Mouse (Mus musculus): ENCODE measurements at regions not wholly inside any gene's neighbourhood (a gene's known extent, or its start where the extent isn't known, plus 50 kb on each side); places are given as distances from the start of the nearest gene placed in this dataset.

- no peak for DNase-seq (ENCODE audit: low spot score in 2 of 2)
These were observed 441.9 kb downstream of the Tox3 start for GRCm38 (mm10) chr8:89906200-89906599.

GRCm38 (mm10) chr8:89905588-89905987 lies 442.6 kb downstream of the Tox3 start:
- no peak for DNase-seq (ENCODE audit: low spot score in 2 of 2)

GRCm38 (mm10) chr8:89903346-89903745 lies 444.8 kb downstream of the Tox3 start:
- DNase-seq (ENCODE audit: low spot score in 2 of 2): no peak

- DNase-seq (ENCODE audit: low spot score in 2 of 2): no peak
These were observed 475.4 kb downstream of the Tox3 start for GRCm38 (mm10) chr8:89872768-89873167.

GRCm38 (mm10) chr8:89871966-89872365 lies 476.2 kb downstream of the Tox3 start:
- peak in 1 of 2 experiments; percentile 10 for DNase-seq (ENCODE audit: low spot score in 2 of 2)

- DNase-seq (ENCODE audit: low spot score in 2 of 2): peak in 1 of 2 experiments; percentile 8
These were observed 488.3 kb downstream of the Tox3 start for GRCm38 (mm10) chr8:89859813-89860212.

- DNase-seq (ENCODE audit: low spot score in 2 of 2): no peak
These were observed 489.3 kb downstream of the Tox3 start for GRCm38 (mm10) chr8:89858706-89859385.

- no peak for DNase-seq (ENCODE audit: low spot score in 2 of 2)
These were observed 492.6 kb downstream of the Tox3 start for GRCm38 (mm10) chr8:89855556-89855955.

- peak; percentile 54 to 77 for DNase-seq (ENCODE audit: low spot score in 2 of 2)
These were observed 497.8 kb downstream of the Tox3 start for GRCm38 (mm10) chr8:89850209-89850796.

GRCm38 (mm10) chr8:89849416-89850208 lies 498.5 kb downstream of the Tox3 start:
- DNase-seq (ENCODE audit: low spot score in 2 of 2): peak; percentile 58 to 59

GRCm38 (mm10) chr8:89838494-89838893 lies 509.6 kb downstream of the Tox3 start:
- no peak for DNase-seq (ENCODE audit: low spot score in 2 of 2)

- DNase-seq (ENCODE audit: low spot score in 2 of 2): peak in 1 of 2 experiments; percentile 7
These were observed 514.4 kb downstream of the Tox3 start for GRCm38 (mm10) chr8:89833715-89834114.

- no peak for DNase-seq (ENCODE audit: low spot score in 2 of 2)
These were observed 523.6 kb downstream of the Tox3 start for GRCm38 (mm10) chr8:89824586-89824985.

GRCm38 (mm10) chr8:89823631-89824030 lies 524.5 kb downstream of the Tox3 start:
- no peak for DNase-seq (ENCODE audit: low spot score in 2 of 2)

GRCm38 (mm10) chr8:89812036-89812711 lies 536.0 kb downstream of the Tox3 start:
- no peak for DNase-seq (ENCODE audit: low spot score in 2 of 2)

GRCm38 (mm10) chr8:89788296-89788695 lies 559.8 kb downstream of the Tox3 start:
- no peak for DNase-seq (ENCODE audit: low spot score in 2 of 2)

- DNase-seq (ENCODE audit: low spot score in 2 of 2): peak; percentile 12
These were observed 560.9 kb downstream of the Tox3 start for GRCm38 (mm10) chr8:89787050-89787905.

GRCm38 (mm10) chr8:89785011-89785410 lies 563.1 kb downstream of the Tox3 start:
- DNase-seq (ENCODE audit: low spot score in 2 of 2): peak; percentile 48 to 81

GRCm38 (mm10) chr8:89783311-89783710 lies 564.8 kb downstream of the Tox3 start:
- DNase-seq (ENCODE audit: low spot score in 2 of 2): no peak

GRCm38 (mm10) chr8:89766387-89766786 lies 581.8 kb downstream of the Tox3 start:
- no peak for DNase-seq (ENCODE audit: low spot score in 2 of 2)

- DNase-seq (ENCODE audit: low spot score in 2 of 2): no peak
These were observed 588.6 kb downstream of the Tox3 start for GRCm38 (mm10) chr8:89759531-89759930.

Measured in frontal cortex, postnatal 14 days (tissue).